Mouse (Mus musculus) telencephalon, adult 2 months (tissue): ENCODE results near the gene Tspan14.

Experiments
- DNase-seq: peaks from one replicate; pipeline ENCODE4 v3.0.0-alpha.2; 2011; ENCODE audit warnings: low read depth, low spot score

Tspan14 gene

DNA sequence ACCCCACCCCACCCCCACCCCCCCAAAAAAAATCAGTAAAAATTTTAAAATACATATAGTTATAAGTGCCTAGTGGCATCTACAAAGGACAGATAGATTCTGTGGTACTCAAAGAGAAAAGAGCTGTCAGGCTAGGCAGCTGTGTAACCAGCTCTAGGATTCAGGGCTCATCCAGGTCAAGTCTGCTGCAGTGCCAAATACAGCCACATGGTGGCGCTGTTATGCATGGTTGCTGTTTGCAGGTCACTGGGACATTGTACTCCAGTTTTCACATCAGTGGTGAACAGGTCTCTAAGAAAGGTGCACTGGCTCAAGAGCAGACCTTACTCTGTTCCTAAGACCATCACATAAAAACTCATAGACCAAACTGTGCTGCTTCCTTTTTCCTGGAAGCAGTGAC, 49.0 kb downstream of the Tspan14 start:
- DNase-seq = no peak

- DNase-seq = no peak
Observed at GRCm38 (mm10) chr14:40916667-40917066, 49.9 kb downstream of the Tspan14 start.

DNA sequence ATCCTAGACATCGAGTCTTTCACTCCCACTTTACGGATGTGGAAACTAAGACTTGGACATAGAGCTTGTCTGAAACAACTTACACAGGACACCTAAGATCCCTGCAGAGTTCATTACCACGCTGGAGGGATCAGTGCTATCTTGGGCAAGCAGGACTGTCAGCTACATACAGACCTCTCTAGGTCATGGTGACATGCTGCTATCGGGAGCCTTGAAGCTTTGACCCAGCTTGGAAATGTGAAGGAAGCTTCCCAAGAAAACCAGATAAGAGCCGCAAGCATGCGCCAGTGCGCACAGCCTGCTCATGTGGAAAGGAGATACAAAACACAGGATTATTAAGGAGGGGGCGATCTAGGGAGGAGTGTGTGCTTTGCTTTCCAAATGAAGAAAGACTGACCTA, 50.8 kb downstream of the Tspan14 start:
- no peak for DNase-seq

DNA sequence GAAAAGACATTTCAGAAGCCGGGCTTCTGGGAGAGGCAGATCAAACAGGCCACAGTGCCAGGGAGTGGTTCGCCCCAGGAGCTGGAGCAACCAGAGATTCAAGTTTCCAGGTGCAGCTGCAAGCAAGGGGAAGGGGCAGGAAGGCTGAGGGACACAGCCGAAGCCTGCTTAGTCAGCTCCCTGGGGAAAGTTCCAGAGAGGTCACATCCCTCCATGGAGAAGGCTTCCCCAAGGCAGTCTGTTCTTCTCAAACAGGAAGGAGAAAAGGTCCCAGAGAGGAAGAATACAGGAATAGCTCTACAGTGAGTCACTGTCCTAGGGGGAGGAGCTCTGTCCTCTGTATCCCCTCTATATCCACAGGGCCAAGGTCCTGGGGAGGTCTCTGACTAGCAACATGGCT, 51.9 kb downstream of the Tspan14 start:
- no peak for DNase-seq

- DNase-seq = no peak
Observed at GRCm38 (mm10) chr14:40913709-40914108, 52.9 kb downstream of the Tspan14 start.

DNA sequence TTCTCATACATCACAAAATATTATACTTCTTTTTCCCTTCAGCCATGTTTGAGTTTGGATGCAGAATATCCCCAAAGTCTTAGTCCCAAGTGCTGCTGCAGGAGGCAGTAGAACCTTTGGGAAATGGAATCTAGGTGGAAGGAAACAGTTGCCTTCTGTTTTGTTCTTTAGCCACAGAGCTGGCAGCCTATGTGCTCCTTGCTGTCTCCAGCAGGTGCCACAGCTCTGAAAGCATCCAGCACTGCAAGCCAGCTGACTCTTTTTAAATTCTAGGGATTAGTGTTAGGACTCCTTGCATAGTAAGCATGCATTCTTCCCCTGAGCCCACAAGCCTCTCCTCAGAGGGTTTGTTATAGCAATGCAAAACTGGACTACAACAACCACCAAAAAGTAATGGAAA, 55.1 kb downstream of the Tspan14 start:
- no peak for DNase-seq

GRCm38 (mm10) chr14:40908763-40909162, 57.8 kb downstream of the Tspan14 start:
- no peak for DNase-seq

DNA sequence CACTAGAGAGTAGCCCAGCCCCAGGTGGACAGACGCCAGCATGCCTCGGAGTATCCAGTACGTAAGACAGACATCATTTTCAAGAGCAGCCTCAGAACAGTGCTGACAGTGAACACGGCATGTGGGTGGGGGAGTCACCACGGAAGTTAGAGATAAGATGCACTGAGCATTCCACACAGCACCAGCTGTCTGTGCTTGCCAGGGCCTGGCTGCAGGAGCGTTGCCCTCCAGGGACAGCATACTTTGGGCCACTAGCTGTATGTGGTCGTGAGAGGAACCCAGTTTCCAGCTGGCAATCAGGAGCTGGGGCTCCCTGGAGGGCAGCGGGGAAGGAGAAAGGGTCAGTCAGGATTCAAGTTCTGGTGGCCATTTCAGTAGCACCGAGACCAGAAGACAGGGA, 59.8 kb downstream of the Tspan14 start:
- DNase-seq = no peak

GRCm38 (mm10) chr14:40905813-40906212, 60.8 kb downstream of the Tspan14 start:
- DNase-seq = no peak

- no peak for DNase-seq
Observed at GRCm38 (mm10) chr14:40902307-40903055, 64.1 kb downstream of the Tspan14 start.

DNA sequence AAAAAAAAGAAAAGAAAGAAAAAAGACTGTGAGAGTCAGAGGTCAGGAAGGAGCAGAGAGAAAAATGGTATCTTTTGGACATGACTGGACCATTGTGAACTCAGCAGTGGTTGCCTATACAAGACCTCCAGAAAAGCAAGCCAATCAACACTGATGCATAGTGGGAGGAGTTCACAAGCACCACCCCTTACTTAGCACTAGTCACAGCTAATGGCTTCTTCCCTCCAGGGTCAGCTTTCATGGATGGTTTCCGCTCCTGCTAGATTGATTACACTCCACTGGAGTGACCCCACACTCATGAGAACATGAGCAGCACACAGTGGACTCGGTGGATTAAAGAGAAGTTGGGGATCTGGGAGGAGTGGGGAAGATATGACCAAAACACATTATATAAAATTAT, 66.3 kb downstream of the Tspan14 start:
- DNase-seq = no peak

GRCm38 (mm10) chr14:40897916-40898315, 68.7 kb downstream of the Tspan14 start:
- DNase-seq = no peak

GRCm38 (mm10) chr14:40895681-40896080, 70.9 kb downstream of the Tspan14 start:
- no peak for DNase-seq

GRCm38 (mm10) chr14:40894576-40895247, 71.9 kb downstream of the Tspan14 start:
- no peak for DNase-seq

DNA sequence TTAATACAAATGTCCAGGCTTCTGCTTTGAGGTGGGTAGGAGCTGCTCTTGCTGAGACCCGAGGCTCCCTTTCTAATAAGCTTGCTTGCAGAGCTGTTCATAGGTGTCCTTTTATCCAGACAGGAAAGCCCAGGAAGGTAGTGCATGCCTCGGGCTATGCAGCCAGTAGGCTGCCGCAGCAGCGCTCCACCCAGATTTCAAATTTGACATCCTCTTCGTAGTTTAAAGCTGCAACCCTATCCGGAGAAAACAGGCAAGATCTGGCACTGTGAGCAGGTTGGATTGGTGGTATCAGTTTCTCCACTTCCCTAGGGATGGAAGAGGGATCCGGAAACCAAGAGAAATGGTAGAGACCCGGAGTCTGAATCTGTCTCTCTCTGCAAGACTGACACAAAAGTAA, 72.7 kb downstream of the Tspan14 start:
- no peak for DNase-seq

- no peak for DNase-seq
Observed at GRCm38 (mm10) chr14:40893196-40893595, 73.4 kb downstream of the Tspan14 start, which contains the start of gene Sh2d4b. Sh2d4b (minus strand) TSS chr14:40893266.

GRCm38 (mm10) chr14:40892326-40892825, 74.2 kb downstream of the Tspan14 start:
- DNase-seq = no peak

DNA sequence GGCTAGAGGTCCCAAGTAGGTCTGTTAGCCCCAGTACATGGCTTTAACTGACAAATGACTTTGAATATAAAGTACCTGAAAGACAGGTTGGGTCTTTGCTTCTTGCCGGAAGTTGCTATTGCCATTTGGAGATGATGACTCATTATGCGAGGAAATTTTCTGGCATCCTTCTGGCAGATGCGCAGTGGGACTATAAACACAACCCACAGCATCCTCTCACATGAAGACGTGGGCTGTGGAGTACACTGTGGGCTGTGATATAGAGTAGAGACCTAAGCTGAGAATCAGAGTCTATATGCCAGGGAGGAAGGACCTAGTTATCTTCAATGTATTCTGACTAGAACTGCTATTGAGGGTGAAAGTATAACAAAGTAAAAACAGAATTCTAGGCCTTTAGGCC, 75.1 kb downstream of the Tspan14 start:
- DNase-seq = no peak

DNA sequence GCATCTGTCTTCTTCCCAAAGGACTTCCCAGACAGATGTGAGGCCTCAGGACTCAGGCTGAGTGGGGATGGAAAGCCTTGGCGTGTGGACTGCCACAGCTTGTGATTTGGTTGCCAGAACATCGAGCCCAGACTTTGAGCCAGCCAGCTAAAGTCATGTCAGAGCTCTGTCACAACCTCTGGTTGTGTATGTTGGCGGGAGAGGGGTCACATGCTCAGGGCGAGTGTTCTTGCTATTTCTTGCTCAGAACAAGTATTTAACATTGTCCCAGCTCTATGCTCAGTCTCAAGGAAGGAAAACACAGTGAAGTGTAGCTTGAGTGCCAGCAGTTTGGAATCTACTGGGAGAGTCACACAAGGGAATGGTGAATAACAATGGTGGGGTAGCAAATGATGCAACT, 76.9 kb downstream of the Tspan14 start:
- no peak for DNase-seq

GRCm38 (mm10) chr14:40889181-40889580, 77.4 kb downstream of the Tspan14 start:
- no peak for DNase-seq

GRCm38 (mm10) chr14:40886428-40887202, 80.0 kb downstream of the Tspan14 start:
- DNase-seq = no peak

DNA sequence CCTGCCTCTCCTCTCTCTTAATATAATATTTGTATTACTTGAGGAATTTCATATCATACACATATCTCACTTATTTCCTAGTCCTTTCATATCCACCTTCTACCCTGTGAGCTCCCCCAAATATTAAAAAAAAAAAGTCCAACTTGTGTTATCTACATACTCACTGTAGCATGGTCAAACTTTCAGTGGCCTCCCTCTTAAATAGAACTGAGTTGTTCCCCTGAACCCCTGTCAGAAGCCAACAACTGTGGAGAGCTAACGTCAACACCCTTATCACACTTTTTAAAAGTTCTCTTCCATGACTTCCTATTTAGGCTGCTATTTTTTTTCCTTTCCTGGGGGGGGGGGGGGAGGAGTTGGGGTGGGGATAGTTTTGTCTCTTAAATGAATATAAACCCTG, 80.9 kb downstream of the Tspan14 start:
- no peak for DNase-seq
